Mouse (Mus musculus): ENCODE data around the gene F12. TPM values are rescaled to one million over a fixed set of nuclear protein-coding genes. Genes with fewer than 3 reads are reported as not detected.

F12 gene
- polyA plus RNA-seq, 1 experiment from 2014 or later: 0.16 TPM

DNA sequence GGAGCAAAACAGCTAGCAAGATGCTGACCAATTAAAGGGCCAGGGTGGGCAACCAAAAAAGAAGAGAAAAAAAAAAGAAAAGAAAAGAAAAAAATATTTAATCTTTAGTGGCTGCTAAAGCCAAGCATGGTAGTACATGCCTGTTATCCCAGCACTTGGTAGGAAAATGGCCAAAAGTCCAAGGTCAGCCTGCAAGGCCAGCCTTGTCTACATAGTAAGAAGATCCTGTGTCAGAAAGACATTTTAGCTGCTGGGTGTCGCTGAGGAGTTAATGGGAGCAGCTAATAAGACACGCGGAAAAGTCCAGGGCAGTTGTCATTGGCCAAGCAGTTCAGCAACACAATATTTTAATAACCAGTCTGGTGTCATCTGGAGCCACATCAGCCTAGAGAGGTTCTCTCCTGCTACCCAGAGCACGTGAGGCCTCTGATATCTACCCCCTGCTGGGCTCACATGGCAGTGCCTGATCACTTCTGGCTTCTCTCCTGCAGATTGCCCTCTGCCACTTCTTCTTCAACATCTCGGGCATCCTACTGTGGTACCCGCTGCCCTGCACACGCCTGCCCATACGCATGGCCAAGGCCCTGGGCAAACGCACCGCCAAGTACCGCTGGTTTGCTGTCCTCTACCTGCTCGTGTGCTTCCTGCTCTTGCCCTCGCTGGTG, 13.8 kb downstream of the F12 start:
- DNase-seq (ENCODE audit: low spot score) (no peak), ATAC-seq (replicated peaks; ENCODE audit: low FRiP score, low TSS enrichment, low read depth) (no peak)
- Histone ChIP-seq H3K4me3 (ENCODE audit: low read depth, low read length) (no peak overlapping the region), H3K9me3 (ENCODE audit: control insufficient read depth, low read length) (no peaks in the 10 kb centered on the region), H3K27ac (ENCODE audit: low read depth) (no peak overlapping the region), H3K4me1 (replicated peaks; ENCODE audit: control insufficient read depth, insufficient read depth, low read length) (0 out of 2 replicates have a peak, but pooled peaks cover under 1% of the 10 kb centered on the region), H3K4me2 (ENCODE audit: low read length) (no peak overlapping the region), H3K9ac (ENCODE audit: low read length) (no peak overlapping the region), H3K36me3 (ENCODE audit: control insufficient read depth, insufficient read depth, low read length) (no peaks in the 10 kb centered on the region), H3K27me3 (replicated peaks; ENCODE audit: control insufficient read depth, insufficient read depth, low read length) (peaks cover 9% of the 10 kb centered on the region; the same call in 1 of the 2 replicates)
- WGBS: 83% methylated on average over 13 of the region's 13 CpGs

DNA sequence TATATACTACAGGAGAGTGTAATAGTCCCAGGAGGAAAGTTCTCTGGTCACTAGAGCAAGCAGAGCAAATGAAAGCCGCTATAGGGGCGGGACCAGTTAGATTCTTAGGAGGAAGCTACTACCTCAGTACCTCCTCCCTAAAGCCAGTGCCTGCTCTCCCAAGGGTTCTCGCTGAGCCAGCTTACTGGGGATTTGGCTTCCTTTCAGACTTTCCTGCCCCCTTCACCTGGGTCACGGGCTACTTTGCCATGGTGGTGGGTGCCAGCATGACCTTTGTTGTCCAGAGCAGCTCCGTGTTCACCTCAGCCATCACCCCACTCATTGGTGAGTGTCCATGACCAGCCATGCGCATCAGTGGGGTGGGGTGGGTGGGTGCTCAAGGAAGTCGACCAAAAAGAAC, 14.8 kb downstream of the F12 start:
- no peak for ATAC-seq (replicated peaks; ENCODE audit: low FRiP score, low TSS enrichment, low read depth)
- 72% methylated on average over 7 of the region's 7 CpGs for WGBS

DNA sequence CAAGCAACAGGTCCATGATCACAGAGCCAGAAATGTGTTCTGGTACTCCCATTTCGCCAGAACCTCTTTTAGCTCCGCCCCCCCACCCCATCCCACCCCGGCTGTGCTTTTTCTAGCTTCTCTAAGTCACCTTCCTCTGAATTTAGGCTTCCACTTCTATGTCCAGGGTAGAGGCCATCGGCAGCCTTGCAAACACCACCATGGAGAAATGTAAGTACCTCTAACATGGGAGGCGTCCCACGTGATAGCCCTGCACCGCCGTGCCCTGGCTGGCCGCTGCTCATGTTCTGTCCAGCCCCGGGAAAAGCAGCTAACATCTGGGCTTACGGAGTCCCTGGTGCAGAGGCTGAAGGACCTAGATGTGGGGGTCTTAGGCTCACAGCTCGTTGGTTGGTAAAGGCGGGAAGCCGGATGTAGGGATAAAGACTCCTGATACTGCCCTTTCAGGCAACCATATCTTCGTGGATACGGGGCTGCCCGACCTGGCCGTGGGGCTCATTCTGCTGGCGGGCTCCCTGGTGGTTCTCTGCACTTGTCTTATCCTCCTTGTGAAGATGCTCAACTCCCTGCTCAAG, 18.0 kb downstream of the F12 start:
- Histone ChIP-seq H3K4me3 (ENCODE audit: low read depth, low read length) (no peak overlapping the region), H3K27me3 (replicated peaks; ENCODE audit: control insufficient read depth, insufficient read depth, low read length) (no peaks in the 10 kb centered on the region), H3K36me3 (ENCODE audit: control insufficient read depth, insufficient read depth, low read length) (no peaks in the 10 kb centered on the region), H3K4me2 (ENCODE audit: low read length) (no peak overlapping the region), H3K27ac (ENCODE audit: low read depth) (no peak overlapping the region), H3K4me1 (replicated peaks; ENCODE audit: control insufficient read depth, insufficient read depth, low read length) (no peaks in the 10 kb centered on the region), H3K9ac (ENCODE audit: low read length) (no peak overlapping the region), H3K9me3 (ENCODE audit: control insufficient read depth, low read length) (no peaks in the 10 kb centered on the region)
- ATAC-seq (replicated peaks; ENCODE audit: low FRiP score, low TSS enrichment, low read depth) (no peak), DNase-seq (ENCODE audit: low spot score) (no peak)
- WGBS: 84% methylated on average over 19 of the region's 19 CpGs

More for the DNA sequence above, 14.8 kb downstream of the F12 start:
- Histone ChIP-seq H3K4me3 (ENCODE audit: low read depth, low read length) (no peak overlapping the region), H3K4me1 (replicated peaks; ENCODE audit: control insufficient read depth, insufficient read depth, low read length) (no peaks in the 10 kb centered on the region), H3K36me3 (ENCODE audit: control insufficient read depth, insufficient read depth, low read length) (no peaks in the 10 kb centered on the region), H3K27me3 (replicated peaks; ENCODE audit: control insufficient read depth, insufficient read depth, low read length) (0 out of 2 replicates have a peak, but pooled peaks cover 4% of the 10 kb centered on the region), H3K27ac (ENCODE audit: low read depth) (no peak overlapping the region), H3K4me2 (ENCODE audit: low read length) (no peak overlapping the region), H3K9ac (ENCODE audit: low read length) (no peak overlapping the region), H3K9me3 (ENCODE audit: control insufficient read depth, low read length) (no peaks in the 10 kb centered on the region)
- DNase-seq (ENCODE audit: low spot score): no peak

DNA sequence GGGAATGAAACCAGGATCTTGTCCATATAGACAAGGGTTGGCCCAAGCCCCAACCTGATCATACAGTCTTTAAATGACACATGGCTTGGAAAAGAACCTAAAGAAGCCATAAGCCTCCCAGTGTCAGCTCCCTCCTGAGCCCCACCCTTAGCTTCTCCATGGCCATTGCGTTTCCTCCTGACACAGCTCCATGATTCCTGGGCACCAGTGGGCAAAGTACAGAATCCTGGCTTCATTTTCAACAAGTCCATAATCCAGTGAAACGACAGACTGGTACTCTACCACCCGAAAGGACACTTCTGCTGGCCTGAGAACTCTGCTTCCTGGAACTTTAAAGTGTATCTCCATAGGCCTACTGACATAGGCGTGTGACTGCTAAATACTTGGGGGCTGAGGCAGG, 19.3 kb downstream of the F12 start:
- no peak overlapping the region for H3K4me2 ChIP-seq (ENCODE audit: low read length)
- H3K4me1 ChIP-seq (replicated peaks; ENCODE audit: control insufficient read depth, insufficient read depth, low read length): no peaks in the 10 kb centered on the region
- ATAC-seq (replicated peaks; ENCODE audit: low FRiP score, low TSS enrichment, low read depth) (no peak), DNase-seq (ENCODE audit: low spot score) (no peak)
- H3K27me3 ChIP-seq (replicated peaks; ENCODE audit: control insufficient read depth, insufficient read depth, low read length): no peaks in the 10 kb centered on the region
- H3K36me3 ChIP-seq (ENCODE audit: control insufficient read depth, insufficient read depth, low read length): no peaks in the 10 kb centered on the region
- no peak overlapping the region for H3K27ac ChIP-seq (ENCODE audit: low read depth)
- H3K4me3 ChIP-seq (ENCODE audit: low read depth, low read length): no peak overlapping the region
- no peak overlapping the region for H3K9ac ChIP-seq (ENCODE audit: low read length)
- 83% methylated on average over 4 of the region's 4 CpGs for WGBS
- H3K9me3 ChIP-seq (ENCODE audit: control insufficient read depth, low read length): no peaks in the 10 kb centered on the region

- H3K4me3 ChIP-seq (ENCODE audit: low read depth, low read length): no peak overlapping the region
- no peak overlapping the region for H3K27ac ChIP-seq (ENCODE audit: low read depth)
- ATAC-seq (replicated peaks; ENCODE audit: low FRiP score, low TSS enrichment, low read depth): no peak; the same call in 1 of the 2 replicates
- H3K27me3 ChIP-seq (replicated peaks; ENCODE audit: control insufficient read depth, insufficient read depth, low read length): no peaks in the 10 kb centered on the region
- H3K9ac ChIP-seq (ENCODE audit: low read length): no peak overlapping the region
- no peaks in the 10 kb centered on the region for H3K4me1 ChIP-seq (replicated peaks; ENCODE audit: control insufficient read depth, insufficient read depth, low read length)
- H3K4me2 ChIP-seq (ENCODE audit: low read length): no peak overlapping the region
- WGBS: 69% methylated on average over 13 of the region's 13 CpGs
- no peaks in the 10 kb centered on the region for H3K36me3 ChIP-seq (ENCODE audit: control insufficient read depth, insufficient read depth, low read length)
- DNase-seq (ENCODE audit: low spot score): no peak
- H3K9me3 ChIP-seq (ENCODE audit: control insufficient read depth, low read length): no peaks in the 10 kb centered on the region
These were observed 20.7 kb downstream of the F12 start for GRCm38 (mm10) chr13:55405783-55406390.

DNA sequence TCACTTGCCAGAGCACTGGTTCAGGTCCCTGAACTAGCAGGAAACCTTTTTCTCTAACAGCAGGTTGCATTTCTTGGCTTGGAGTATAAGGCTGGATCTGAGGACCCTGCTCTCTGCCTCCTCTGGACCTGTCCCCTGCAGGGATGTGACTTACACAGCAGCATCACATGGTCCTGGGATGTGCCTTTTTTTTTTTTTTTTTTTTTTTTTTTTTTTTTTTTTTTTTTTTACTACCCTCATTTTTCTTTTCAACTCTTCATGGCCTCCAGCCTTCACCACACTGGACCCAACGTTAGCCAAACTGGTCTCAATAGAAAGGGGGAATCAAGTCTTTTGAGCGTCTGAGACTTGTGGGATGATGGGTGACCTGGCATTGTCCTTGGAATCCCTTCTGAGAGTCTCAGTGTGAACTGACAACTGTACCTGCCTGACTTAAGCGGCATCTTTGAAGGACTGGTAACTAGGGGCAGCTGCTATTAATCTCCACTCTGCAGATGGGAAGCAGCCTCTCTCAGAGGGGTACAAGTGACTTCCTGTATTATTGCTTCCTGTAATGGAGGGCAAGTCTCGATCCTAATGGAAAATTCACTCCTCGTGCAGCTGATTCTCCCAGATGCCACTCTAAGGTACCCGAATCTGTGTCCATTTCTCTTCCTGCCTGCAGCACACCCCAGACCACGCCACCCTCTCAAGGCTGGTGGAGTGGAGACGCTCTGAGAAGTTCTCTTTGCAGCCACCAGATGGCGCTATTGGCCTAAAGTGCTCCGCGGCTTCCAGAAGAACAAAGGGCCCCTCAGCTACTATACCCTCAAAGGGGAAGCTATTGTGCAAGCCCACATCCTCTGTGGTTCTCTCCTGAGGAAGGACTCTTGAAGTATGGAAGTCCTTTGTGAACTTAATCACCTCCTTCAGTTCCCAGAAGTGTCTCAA, 21.5 kb downstream of the F12 start:
- peak; percentile 89 for DNase-seq (ENCODE audit: low spot score)
- no peak overlapping the region for H3K4me3 ChIP-seq (ENCODE audit: low read depth, low read length)
- ATAC-seq (replicated peaks; ENCODE audit: low FRiP score, low TSS enrichment, low read depth): peak; percentile 91
- no peak overlapping the region for H3K9ac ChIP-seq (ENCODE audit: low read length)
- H3K9me3 ChIP-seq (ENCODE audit: control insufficient read depth, low read length): no peaks in the 10 kb centered on the region
- no peaks in the 10 kb centered on the region for H3K27me3 ChIP-seq (replicated peaks; ENCODE audit: control insufficient read depth, insufficient read depth, low read length)
- 11% methylated on average over 11 of the region's 11 CpGs for WGBS
- H3K27ac ChIP-seq (ENCODE audit: low read depth): no peak overlapping the region
- H3K4me2 ChIP-seq (ENCODE audit: low read length): no peak overlapping the region
- H3K36me3 ChIP-seq (ENCODE audit: control insufficient read depth, insufficient read depth, low read length): no peaks in the 10 kb centered on the region
- H3K4me1 ChIP-seq (replicated peaks; ENCODE audit: control insufficient read depth, insufficient read depth, low read length): no peaks in the 10 kb centered on the region

- WGBS: 74% methylated on average over 15 of the region's 15 CpGs
- no peaks in the 10 kb centered on the region for H3K9me3 ChIP-seq (ENCODE audit: control insufficient read depth, low read length)
- H3K27ac ChIP-seq (ENCODE audit: low read depth): no peak overlapping the region
- H3K27me3 ChIP-seq (replicated peaks; ENCODE audit: control insufficient read depth, insufficient read depth, low read length): no peaks in the 10 kb centered on the region
- ATAC-seq (replicated peaks; ENCODE audit: low FRiP score, low TSS enrichment, low read depth) (no peak), DNase-seq (ENCODE audit: low spot score) (no peak)
- H3K9ac ChIP-seq (ENCODE audit: low read length): no peak overlapping the region
- no peaks in the 10 kb centered on the region for H3K4me1 ChIP-seq (replicated peaks; ENCODE audit: control insufficient read depth, insufficient read depth, low read length)
- H3K36me3 ChIP-seq (ENCODE audit: control insufficient read depth, insufficient read depth, low read length): no peaks in the 10 kb centered on the region
- no peak overlapping the region for H3K4me2 ChIP-seq (ENCODE audit: low read length)
- no peak overlapping the region for H3K4me3 ChIP-seq (ENCODE audit: low read depth, low read length)
These were observed 22.4 kb downstream of the F12 start for GRCm38 (mm10) chr13:55403935-55404852.

GRCm38 (mm10) chr13:55403266-55403665, 23.3 kb downstream of the F12 start:
- WGBS: 78% methylated on average over 7 of the region's 7 CpGs
- no peak overlapping the region for H3K4me3 ChIP-seq (ENCODE audit: low read depth, low read length)
- no peak for DNase-seq (ENCODE audit: low spot score)
- H3K27ac ChIP-seq (ENCODE audit: low read depth): no peak overlapping the region
- no peaks in the 10 kb centered on the region for H3K4me1 ChIP-seq (replicated peaks; ENCODE audit: control insufficient read depth, insufficient read depth, low read length)
- no peaks in the 10 kb centered on the region for H3K9me3 ChIP-seq (ENCODE audit: control insufficient read depth, low read length)
- ATAC-seq (replicated peaks; ENCODE audit: low FRiP score, low TSS enrichment, low read depth): no peak
- no peaks in the 10 kb centered on the region for H3K27me3 ChIP-seq (replicated peaks; ENCODE audit: control insufficient read depth, insufficient read depth, low read length)
- H3K36me3 ChIP-seq (ENCODE audit: control insufficient read depth, insufficient read depth, low read length): no peaks in the 10 kb centered on the region
- no peak overlapping the region for H3K4me2 ChIP-seq (ENCODE audit: low read length)
- no peak overlapping the region for H3K9ac ChIP-seq (ENCODE audit: low read length)

Data from intestine, embryonic 14.5 days (tissue).